Mouse (Mus musculus) thymus, adult 2 months (tissue): ENCODE results near the gene Ttll8.

Experiments
- CTCF ChIP-seq: fragments of 200-500 bp; IDR thresholded peaks from 2 replicates; pipeline ENCODE4 v1.5.1; 2012; ENCODE audit warnings: mild to moderate bottlenecking, control low read depth, low read length, moderate library complexity, borderline replicate concordance; ENCODE audit not compliant: control insufficient read depth, poor library complexity, insufficient read depth; ENCODE audit errors: extremely low read depth
- POLR2A ChIP-seq: fragments of 200-500 bp; IDR thresholded peaks from 2 replicates; pipeline ENCODE4 v1.6.1; 2012; ENCODE audit warnings: mild to moderate bottlenecking, low read length, control low read depth, moderate library complexity; ENCODE audit not compliant: control insufficient read depth, poor library complexity, insufficient read depth; ENCODE audit errors: extremely low read depth

GRCm38 (mm10) chr15:88998636-88999035 lies 44.4 kb upstream of the Ttll8 start:
- no peak for TF ChIP-seq POLR2A
- TF ChIP-seq CTCF, result no peak
